Mouse (Mus musculus) forebrain, embryonic 16.5 days (tissue): ENCODE results near the gene Ncs1. TPM values are rescaled to one million over a fixed set of nuclear protein-coding genes. Genes with fewer than 3 reads are reported as not detected.

Source experiments
- ATAC-seq: fragments of 200-750 bp; cut with Nextera tagmentation; 2 replicates; pipeline ENCODE4 v1.8.0; 2017; ENCODE audit warnings: mild to moderate bottlenecking, moderate library complexity
- H3K27ac ChIP-seq: fragments of 300-500 bp; sonication (generic); 2 replicates; pipeline ENCODE4 v1.5.1; 2014; ENCODE audit warnings: low read length, control low read depth
- H3K27me3 ChIP-seq: fragments of 300-500 bp; sonication (generic); replicated peaks from 2 replicates; pipeline ENCODE4 v1.6.1; 2014; ENCODE audit warnings: low read length; ENCODE audit not compliant: control insufficient read depth, insufficient read depth
- H3K36me3 ChIP-seq: fragments of 300-500 bp; sonication (generic); 2 replicates; pipeline ENCODE4 v1.6.1; 2014; ENCODE audit not compliant: control insufficient read depth, insufficient read depth
- H3K4me1 ChIP-seq: fragments of 300-500 bp; sonication (generic); replicated peaks from 2 replicates; pipeline ENCODE4 v1.6.1; 2014; ENCODE audit warnings: low read length; ENCODE audit not compliant: control insufficient read depth, insufficient read depth
- H3K4me2 ChIP-seq: fragments of 300-500 bp; sonication (generic); 2 replicates; pipeline ENCODE4 v1.6.1; 2014; ENCODE audit warnings: mild to moderate bottlenecking, low read length, control low read depth
- H3K4me3 ChIP-seq: fragments of 300-500 bp; sonication (generic); replicated peaks from 2 replicates; pipeline ENCODE4 v1.5.1; 2014; ENCODE audit warnings: mild to moderate bottlenecking, low read length, control low read depth
- H3K9ac ChIP-seq: fragments of 300-500 bp; sonication (generic); replicated peaks from 2 replicates; pipeline ENCODE4 v1.6.1; 2014; ENCODE audit warnings: low read depth, low read length, control low read depth
- H3K9me3 ChIP-seq: fragments of 300-500 bp; sonication (generic); 2 replicates; pipeline ENCODE4 v1.6.1; 2016; ENCODE audit warnings: low read length; ENCODE audit not compliant: control insufficient read depth
- WGBS: fragments of 180-500 bp; shearing (Covaris S2); extraction: QIAGEN DNeasy Blood & Tissue Kit; methylation state at CpG from one replicate; pipeline ENCODE4 v1.1.7; 2014; 5-methylcytosine and 5-hydroxymethylcytosine counted together
- polyA plus RNA-seq: library from polyadenylated mRNA; unstranded; fragments of >200 nt; fragmentation: Nextera tagmentation; extraction: Ambion mirVana; gene quantifications from 2 replicates; pipeline ENCODE4 v1.2.1, GENCODE M21; 2015

Ncs1 gene
- polyA plus RNA-seq, 1 experiment from 2014 or later, result 119 TPM

GRCm38 (mm10) chr2:31208544-31209142, 37.0 kb upstream of the Ncs1 start:
- peaks cover 8% of the 10 kb centered on the region for H3K36me3 ChIP-seq

GRCm38 (mm10) chr2:31209525-31209924, 36.1 kb upstream of the Ncs1 start:
- H3K27me3 ChIP-seq, result no peaks in the 10 kb centered on the region
- ATAC-seq, result no peak
- H3K4me1 ChIP-seq, result peaks cover 5% of the 10 kb centered on the region
- no peak overlapping the region for H3K9ac ChIP-seq
- H3K36me3 ChIP-seq, result peaks cover 8% of the 10 kb centered on the region
- WGBS, result 93% methylated on average over 4 of the region's 4 CpGs
- H3K4me2 ChIP-seq, result no peak overlapping the region
- no peaks in the 10 kb centered on the region for H3K9me3 ChIP-seq
- H3K27ac ChIP-seq, result no peak overlapping the region
- H3K4me3 ChIP-seq, result no peak overlapping the region

More at GRCm38 (mm10) chr2:31208544-31209142, 37.0 kb upstream of the Ncs1 start:
- no peak overlapping the region for H3K4me3 ChIP-seq
- no peaks in the 10 kb centered on the region for H3K4me1 ChIP-seq
- no peaks in the 10 kb centered on the region for H3K9me3 ChIP-seq
- H3K4me2 ChIP-seq, result no peak overlapping the region
- H3K27me3 ChIP-seq, result no peaks in the 10 kb centered on the region
- H3K9ac ChIP-seq, result no peak overlapping the region
- ATAC-seq, result no peak
- no peak overlapping the region for H3K27ac ChIP-seq
- WGBS, result 94% methylated on average over 13 of the region's 13 CpGs

GRCm38 (mm10) chr2:31210144-31210847, 35.3 kb upstream of the Ncs1 start:
- H3K4me3 ChIP-seq, result no peak overlapping the region
- no peak overlapping the region for H3K27ac ChIP-seq
- no peak overlapping the region for H3K4me2 ChIP-seq
- H3K4me1 ChIP-seq, result peaks cover 5% of the 10 kb centered on the region
- H3K9me3 ChIP-seq, result no peaks in the 10 kb centered on the region
- no peaks in the 10 kb centered on the region for H3K27me3 ChIP-seq
- peaks cover 12% of the 10 kb centered on the region for H3K36me3 ChIP-seq
- WGBS, result 57% methylated on average over 11 of the region's 11 CpGs
- H3K9ac ChIP-seq, result no peak overlapping the region
- no peak for ATAC-seq

GRCm38 (mm10) chr2:31211204-31211603, 34.4 kb upstream of the Ncs1 start:
- Histone ChIP-seq H3K9ac (no peak overlapping the region), H3K27ac (no peak overlapping the region), H3K27me3 (no peaks in the 10 kb centered on the region), H3K9me3 (no peaks in the 10 kb centered on the region), H3K4me1 (peaks cover 5% of the 10 kb centered on the region), H3K4me3 (no peak overlapping the region), H3K4me2 (no peak overlapping the region), H3K36me3 (peaks cover 12% of the 10 kb centered on the region)
- WGBS, result 49% methylated on average over 3 of the region's 3 CpGs
- ATAC-seq, result no peak

- no peak overlapping the region for H3K9ac ChIP-seq
- no peaks in the 10 kb centered on the region for H3K9me3 ChIP-seq
- peak; percentile 82 for ATAC-seq
- WGBS, result 44% methylated on average over 16 of the region's 16 CpGs
- H3K4me3 ChIP-seq, result no peak overlapping the region
- peaks cover 5% of the 10 kb centered on the region for H3K4me1 ChIP-seq
- no peaks in the 10 kb centered on the region for H3K27me3 ChIP-seq
- no peak overlapping the region for H3K27ac ChIP-seq
- H3K4me2 ChIP-seq, result no peak overlapping the region
- peaks cover 10% of the 10 kb centered on the region for H3K36me3 ChIP-seq
These were observed 31.3 kb upstream of the Ncs1 start for GRCm38 (mm10) chr2:31214211-31214796.

GRCm38 (mm10) chr2:31218611-31219010, 27.0 kb upstream of the Ncs1 start:
- H3K27ac ChIP-seq, result no peak overlapping the region
- no peak overlapping the region for H3K9ac ChIP-seq
- H3K4me3 ChIP-seq, result no peak overlapping the region
- WGBS, result 71% methylated on average over 3 of the region's 3 CpGs
- no peak overlapping the region for H3K4me2 ChIP-seq
- H3K36me3 ChIP-seq, result peaks cover 4% of the 10 kb centered on the region; the same call in 1 of the 2 replicates
- ATAC-seq, result no peak
- H3K9me3 ChIP-seq, result no peaks in the 10 kb centered on the region
- H3K27me3 ChIP-seq, result no peaks in the 10 kb centered on the region
- H3K4me1 ChIP-seq, result peaks cover 5% of the 10 kb centered on the region

GRCm38 (mm10) chr2:31219470-31219869, 26.2 kb upstream of the Ncs1 start:
- whole genome bisulfite sequencing, result 89% methylated on average over 6 of the region's 6 CpGs
- no peak overlapping the region for H3K4me3 ChIP-seq
- H3K9ac ChIP-seq, result no peak overlapping the region
- H3K9me3 ChIP-seq, result no peaks in the 10 kb centered on the region
- ATAC-seq, result no peak
- peaks cover 4% of the 10 kb centered on the region; the same call in 1 of the 2 replicates for H3K36me3 ChIP-seq
- H3K27me3 ChIP-seq, result no peaks in the 10 kb centered on the region
- no peaks in the 10 kb centered on the region; the same call in 1 of the 2 replicates for H3K4me1 ChIP-seq
- no peak overlapping the region for H3K27ac ChIP-seq
- H3K4me2 ChIP-seq, result no peak overlapping the region

- no peaks in the 10 kb centered on the region for H3K36me3 ChIP-seq
- H3K4me3 ChIP-seq, result no peak overlapping the region
- no peak for ATAC-seq
- H3K9me3 ChIP-seq, result no peaks in the 10 kb centered on the region
- WGBS, result 66% methylated on average over 7 of the region's 7 CpGs
- H3K9ac ChIP-seq, result no peak overlapping the region
- no peaks in the 10 kb centered on the region for H3K27me3 ChIP-seq
- H3K4me1 ChIP-seq, result no peaks in the 10 kb centered on the region
- H3K27ac ChIP-seq, result no peak overlapping the region
- H3K4me2 ChIP-seq, result no peak overlapping the region
These were observed 24.8 kb upstream of the Ncs1 start for GRCm38 (mm10) chr2:31220844-31221243.

- peaks cover 4% of the 10 kb centered on the region for H3K9me3 ChIP-seq
- H3K27me3 ChIP-seq, result no peaks in the 10 kb centered on the region
- no peak overlapping the region for H3K4me2 ChIP-seq
- no peak overlapping the region for H3K27ac ChIP-seq
- no peak for ATAC-seq
- H3K9ac ChIP-seq, result no peak overlapping the region
- no peaks in the 10 kb centered on the region for H3K36me3 ChIP-seq
- 87% methylated on average over 5 of the region's 5 CpGs for WGBS
- H3K4me1 ChIP-seq, result no peaks in the 10 kb centered on the region
- no peak overlapping the region for H3K4me3 ChIP-seq
These were observed 24.0 kb upstream of the Ncs1 start for GRCm38 (mm10) chr2:31221582-31221981.
